Mouse (Mus musculus) embryonic facial prominence, embryonic 12.5 days (tissue): Measurements from ENCODE around the gene Armh3. TPM values are rescaled to one million over a fixed set of nuclear protein-coding genes. Genes with fewer than 3 reads are reported as not detected.

Experiments
- ATAC-seq: fragments of 200-750 bp; cut with Nextera tagmentation; 2 replicates; pipeline ENCODE4 v1.8.0; 2017; ENCODE audit not compliant: insufficient number of reproducible peaks, insufficient read depth, low FRiP score, low TSS enrichment
- H3K27ac ChIP-seq: fragments of 300-500 bp; sonication (generic); 2 replicates; pipeline ENCODE4 v1.5.1; 2016; ENCODE audit warnings: mild to moderate bottlenecking
- H3K27me3 ChIP-seq: fragments of 300-500 bp; sonication (generic); 2 replicates; pipeline ENCODE4 v1.6.1; 2016; ENCODE audit warnings: mild to moderate bottlenecking, moderate library complexity
- H3K36me3 ChIP-seq: fragments of 300-500 bp; sonication (generic); 2 replicates; pipeline ENCODE4 v1.6.1; 2016; ENCODE audit warnings: mild to moderate bottlenecking
- H3K4me1 ChIP-seq: fragments of 300-500 bp; sonication (generic); 2 replicates; pipeline ENCODE4 v1.6.1; 2016
- H3K4me2 ChIP-seq: fragments of 300-500 bp; sonication (generic); replicated peaks from 2 replicates; pipeline ENCODE4 v1.6.1; 2016; ENCODE audit warnings: mild to moderate bottlenecking, moderate library complexity
- H3K4me3 ChIP-seq: fragments of 300-500 bp; sonication (generic); 2 replicates; pipeline ENCODE4 v1.5.1; 2016; ENCODE audit warnings: mild to moderate bottlenecking
- H3K9ac ChIP-seq: fragments of 300-500 bp; sonication (generic); 2 replicates; pipeline ENCODE4 v1.6.1; 2016; ENCODE audit warnings: mild to moderate bottlenecking, moderate library complexity
- H3K9me3 ChIP-seq: fragments of 300-500 bp; sonication (generic); 2 replicates; pipeline ENCODE4 v1.6.1; 2016; ENCODE audit warnings: mild to moderate bottlenecking, moderate library complexity
- WGBS: fragments of 180-500 bp; shearing (Covaris S2); methylation state at CpG from one replicate; pipeline ENCODE4 v1.1.7; 2016; 5-methylcytosine and 5-hydroxymethylcytosine counted together
- polyA plus RNA-seq: library from polyadenylated mRNA; unstranded; fragments of >200 nt; fragmentation: Nextera tagmentation; extraction: Ambion mirVana; gene quantifications from 2 replicates; pipeline ENCODE4 v1.2.1, GENCODE M21; 2016

Gene Armh3
- polyA plus RNA-seq, 1 experiment from 2014 or later = 20.0 TPM

- peaks cover 34% of the 10 kb centered on the region; the same call in 1 of the 2 replicates for H3K36me3 ChIP-seq
- no peak for ATAC-seq
- WGBS = 85% methylated on average over 3 of the region's 3 CpGs
These were observed 80.4 kb downstream of the Armh3 start for GRCm38 (mm10) chr19:45917856-45918255.

GRCm38 (mm10) chr19:45916461-45916860, 81.8 kb downstream of the Armh3 start:
- no peaks in the 10 kb centered on the region for H3K4me1 ChIP-seq
- H3K4me3 ChIP-seq = no peak overlapping the region
- H3K36me3 ChIP-seq = peaks cover 24% of the 10 kb centered on the region; the same call in 1 of the 2 replicates
- no peak overlapping the region for H3K4me2 ChIP-seq
- no peak for ATAC-seq
- H3K9ac ChIP-seq = no peak overlapping the region
- H3K27me3 ChIP-seq = no peaks in the 10 kb centered on the region
- 79% methylated on average over 4 of the region's 4 CpGs for WGBS
- no peak overlapping the region for H3K27ac ChIP-seq
- H3K9me3 ChIP-seq = no peaks in the 10 kb centered on the region

More at GRCm38 (mm10) chr19:45917856-45918255, 80.4 kb downstream of the Armh3 start:
- H3K4me1 ChIP-seq = no peaks in the 10 kb centered on the region
- no peak overlapping the region for H3K9ac ChIP-seq
- no peaks in the 10 kb centered on the region for H3K9me3 ChIP-seq
- H3K27ac ChIP-seq = no peak overlapping the region
- H3K4me3 ChIP-seq = no peak overlapping the region
- no peak overlapping the region for H3K4me2 ChIP-seq
- no peaks in the 10 kb centered on the region for H3K27me3 ChIP-seq

- Histone ChIP-seq H3K27ac (no peak overlapping the region), H3K4me1 (no peaks in the 10 kb centered on the region), H3K9me3 (no peaks in the 10 kb centered on the region), H3K36me3 (peaks cover 20% of the 10 kb centered on the region; the same call in 1 of the 2 replicates), H3K9ac (no peak overlapping the region), H3K27me3 (no peaks in the 10 kb centered on the region), H3K4me2 (no peak overlapping the region), H3K4me3 (no peak overlapping the region)
- WGBS = 87% methylated on average over 3 of the region's 3 CpGs
- ATAC-seq = no peak
These were observed 82.3 kb downstream of the Armh3 start for GRCm38 (mm10) chr19:45916026-45916425.

GRCm38 (mm10) chr19:45913036-45913435, 85.3 kb downstream of the Armh3 start:
- 40% methylated on average over 5 of the region's 5 CpGs for WGBS

GRCm38 (mm10) chr19:45912376-45912775, 85.9 kb downstream of the Armh3 start:
- WGBS = 91% methylated on average over 6 of the region's 6 CpGs
- H3K27me3 ChIP-seq = no peaks in the 10 kb centered on the region
- H3K9me3 ChIP-seq = no peaks in the 10 kb centered on the region
- H3K9ac ChIP-seq = no peak overlapping the region
- ATAC-seq = no peak
- H3K4me1 ChIP-seq = no peaks in the 10 kb centered on the region
- H3K27ac ChIP-seq = no peak overlapping the region
- no peak overlapping the region for H3K4me2 ChIP-seq
- H3K4me3 ChIP-seq = no peak overlapping the region
- peaks cover 16% of the 10 kb centered on the region for H3K36me3 ChIP-seq

More at GRCm38 (mm10) chr19:45913036-45913435, 85.3 kb downstream of the Armh3 start:
- H3K4me2 ChIP-seq = no peak overlapping the region
- ATAC-seq = no peak
- no peaks in the 10 kb centered on the region for H3K9me3 ChIP-seq
- no peak overlapping the region for H3K9ac ChIP-seq
- no peaks in the 10 kb centered on the region for H3K4me1 ChIP-seq
- peaks cover 18% of the 10 kb centered on the region; the same call in 1 of the 2 replicates for H3K36me3 ChIP-seq
- no peaks in the 10 kb centered on the region for H3K27me3 ChIP-seq
- H3K4me3 ChIP-seq = no peak overlapping the region
- H3K27ac ChIP-seq = no peak overlapping the region

GRCm38 (mm10) chr19:45911236-45912025, 86.9 kb downstream of the Armh3 start:
- Histone ChIP-seq H3K27ac (no peak overlapping the region), H3K4me1 (no peaks in the 10 kb centered on the region), H3K4me2 (no peak overlapping the region), H3K9me3 (no peaks in the 10 kb centered on the region), H3K9ac (no peak overlapping the region), H3K27me3 (no peaks in the 10 kb centered on the region), H3K4me3 (no peak overlapping the region), H3K36me3 (peaks cover 13% of the 10 kb centered on the region)
- WGBS = 84% methylated on average over 10 of the region's 10 CpGs
- no peak for ATAC-seq

- no peaks in the 10 kb centered on the region for H3K9me3 ChIP-seq
- H3K4me3 ChIP-seq = no peak overlapping the region
- H3K4me2 ChIP-seq = no peak overlapping the region
- H3K27me3 ChIP-seq = no peaks in the 10 kb centered on the region
- ATAC-seq = no peak
- no peak overlapping the region for H3K27ac ChIP-seq
- WGBS = 94% methylated on average over 3 of the region's 3 CpGs
- peaks cover 4% of the 10 kb centered on the region; the same call in 1 of the 2 replicates for H3K36me3 ChIP-seq
- no peak overlapping the region for H3K9ac ChIP-seq
- no peaks in the 10 kb centered on the region for H3K4me1 ChIP-seq
These were observed 90.0 kb downstream of the Armh3 start for GRCm38 (mm10) chr19:45908246-45908645.

GRCm38 (mm10) chr19:45907416-45907815, 90.9 kb downstream of the Armh3 start:
- H3K9me3 ChIP-seq = no peaks in the 10 kb centered on the region

GRCm38 (mm10) chr19:45903861-45904260, 94.4 kb downstream of the Armh3 start:
- H3K9ac ChIP-seq = no peak overlapping the region
- no peak overlapping the region for H3K4me2 ChIP-seq
- WGBS = 83% methylated on average over 3 of the region's 3 CpGs
- H3K4me3 ChIP-seq = no peak overlapping the region
- peaks cover 13% of the 10 kb centered on the region for H3K36me3 ChIP-seq
- ATAC-seq = no peak
- H3K9me3 ChIP-seq = no peaks in the 10 kb centered on the region
- H3K27ac ChIP-seq = no peak overlapping the region
- H3K27me3 ChIP-seq = no peaks in the 10 kb centered on the region
- H3K4me1 ChIP-seq = no peaks in the 10 kb centered on the region

More at GRCm38 (mm10) chr19:45907416-45907815, 90.9 kb downstream of the Armh3 start:
- Histone ChIP-seq H3K4me3 (no peak overlapping the region), H3K36me3 (peaks cover 4% of the 10 kb centered on the region; the same call in 1 of the 2 replicates), H3K4me1 (no peaks in the 10 kb centered on the region), H3K27me3 (no peaks in the 10 kb centered on the region), H3K27ac (no peak overlapping the region), H3K9ac (no peak overlapping the region), H3K4me2 (no peak overlapping the region)
- no peak for ATAC-seq
- 89% methylated on average over 6 of the region's 6 CpGs for WGBS

GRCm38 (mm10) chr19:45902390-45903035, 95.8 kb downstream of the Armh3 start:
- H3K36me3 ChIP-seq = peaks cover 14% of the 10 kb centered on the region
- H3K9ac ChIP-seq = no peak overlapping the region
- H3K9me3 ChIP-seq = no peaks in the 10 kb centered on the region
- no peaks in the 10 kb centered on the region for H3K4me1 ChIP-seq
- no peak overlapping the region for H3K4me2 ChIP-seq
- no peak overlapping the region for H3K27ac ChIP-seq
- 85% methylated on average over 8 of the region's 8 CpGs for WGBS
- no peaks in the 10 kb centered on the region for H3K27me3 ChIP-seq
- ATAC-seq = no peak
- no peak overlapping the region for H3K4me3 ChIP-seq

GRCm38 (mm10) chr19:45900836-45901235, 97.5 kb downstream of the Armh3 start:
- 93% methylated on average over 5 of the region's 5 CpGs for WGBS
- no peak overlapping the region for H3K27ac ChIP-seq
- no peak overlapping the region for H3K4me3 ChIP-seq
- no peak overlapping the region for H3K9ac ChIP-seq
- ATAC-seq = no peak
- no peak overlapping the region for H3K4me2 ChIP-seq
- H3K36me3 ChIP-seq = peaks cover 15% of the 10 kb centered on the region
- H3K27me3 ChIP-seq = no peaks in the 10 kb centered on the region
- H3K4me1 ChIP-seq = no peaks in the 10 kb centered on the region
- H3K9me3 ChIP-seq = no peaks in the 10 kb centered on the region

GRCm38 (mm10) chr19:45895726-45896125, 102.6 kb downstream of the Armh3 start:
- WGBS = 100% methylated on average over 1 of the region's 1 CpGs
- Histone ChIP-seq H3K36me3 (peaks cover 20% of the 10 kb centered on the region), H3K4me2 (no peak overlapping the region), H3K4me1 (no peaks in the 10 kb centered on the region), H3K9me3 (no peaks in the 10 kb centered on the region), H3K27ac (no peak overlapping the region), H3K4me3 (no peak overlapping the region), H3K9ac (no peak overlapping the region), H3K27me3 (no peaks in the 10 kb centered on the region)
- no peak for ATAC-seq
